Mouse (Mus musculus): ENCODE results near the gene Tbc1d10a. TPM values are rescaled to one million over a fixed set of nuclear protein-coding genes. Genes with fewer than 3 reads are reported as not detected.
A peak's percentile ranks its signal among the peaks of the same experiment; 100 is the strongest.
"Not testable (repeated sequence)": the region's sequence is repeated elsewhere in the genome, so short reads cannot be mapped to it uniquely, and the experiment has no call there.

Tbc1d10a gene
- polyA plus RNA-seq, 1 experiment from 2014 or later = 20.9 TPM

DNA sequence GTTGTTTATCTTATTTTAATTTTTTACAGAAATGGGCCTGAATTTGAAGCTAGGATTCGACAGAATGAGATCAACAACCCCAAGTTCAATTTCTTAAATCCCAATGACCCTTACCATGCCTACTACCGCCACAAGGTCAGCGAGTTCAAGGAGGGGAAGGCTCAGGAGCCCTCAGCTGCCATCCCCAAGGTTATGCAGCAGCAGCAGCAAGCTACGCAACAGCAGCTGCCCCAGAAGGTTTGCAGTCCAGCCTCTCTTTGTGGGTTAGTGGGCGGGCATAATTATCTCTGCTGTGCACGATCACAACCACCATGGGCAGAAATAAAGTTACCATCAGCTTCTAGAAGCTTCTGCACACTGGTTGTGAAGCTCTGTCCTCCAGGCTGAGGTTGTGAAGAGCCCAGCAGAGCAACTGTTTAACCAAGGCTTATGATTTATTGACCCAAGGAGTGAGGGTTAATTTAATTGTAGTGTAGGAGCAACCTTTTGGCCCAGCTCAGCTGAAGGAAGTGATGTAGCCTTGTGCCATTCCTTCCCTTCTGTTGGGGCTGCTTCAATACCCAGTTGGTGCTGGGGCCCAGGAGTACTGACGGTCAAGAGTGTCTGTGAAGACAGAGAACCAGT lies 20.0 kb upstream of the Tbc1d10a start:
- ATAC-seq (replicated peaks; ENCODE audit: extremely low read depth, insufficient read depth, low FRiP score) = no peak
- 90% methylated on average over 7 of the region's 7 CpGs for WGBS
- no peak overlapping the region for H3K4me3 ChIP-seq (ENCODE audit: low read length)

GRCm38 (mm10) chr11:4174586-4174985 lies 12.0 kb upstream of the Tbc1d10a start:
- Histone ChIP-seq H3K9me3 (replicated peaks; ENCODE audit: control insufficient read depth, low read length) (no peaks in the 10 kb centered on the region), H3K4me1 (ENCODE audit: control insufficient read depth, insufficient read depth, low read length) (peaks cover 8% of the 10 kb centered on the region; the same call in 1 of the 2 replicates), H3K27me3 (ENCODE audit: control insufficient read depth, insufficient read depth, low read length) (no peaks in the 10 kb centered on the region), H3K4me3 (ENCODE audit: low read length) (no peak overlapping the region), H3K36me3 (ENCODE audit: control insufficient read depth, insufficient read depth) (peaks cover 93% of the 10 kb centered on the region), H3K4me2 (ENCODE audit: low read depth, low read length) (no peak overlapping the region), H3K9ac (ENCODE audit: low read length) (no peak overlapping the region), H3K27ac (ENCODE audit: low read length) (no peak overlapping the region)
- WGBS = 80% methylated on average over 5 of the region's 5 CpGs
- ATAC-seq (replicated peaks; ENCODE audit: extremely low read depth, insufficient read depth, low FRiP score) = no peak

More for the DNA sequence above, 20.0 kb upstream of the Tbc1d10a start:
- Histone ChIP-seq H3K4me1 (ENCODE audit: control insufficient read depth, insufficient read depth, low read length) (peaks cover 11% of the 10 kb centered on the region), H3K36me3 (ENCODE audit: control insufficient read depth, insufficient read depth) (peaks cover 73% of the 10 kb centered on the region), H3K27ac (ENCODE audit: low read length) (no peak overlapping the region), H3K27me3 (ENCODE audit: control insufficient read depth, insufficient read depth, low read length) (no peaks in the 10 kb centered on the region), H3K9me3 (replicated peaks; ENCODE audit: control insufficient read depth, low read length) (no peaks in the 10 kb centered on the region), H3K9ac (ENCODE audit: low read length) (no peak overlapping the region), H3K4me2 (ENCODE audit: low read depth, low read length) (no peak overlapping the region)

- H3K36me3 ChIP-seq (ENCODE audit: control insufficient read depth, insufficient read depth) = peaks cover 91% of the 10 kb centered on the region
- peak; percentile 83 for ATAC-seq (replicated peaks; ENCODE audit: extremely low read depth, insufficient read depth, low FRiP score)
These were observed 8.9 kb upstream of the Tbc1d10a start for GRCm38 (mm10) chr11:4177716-4178115.

DNA sequence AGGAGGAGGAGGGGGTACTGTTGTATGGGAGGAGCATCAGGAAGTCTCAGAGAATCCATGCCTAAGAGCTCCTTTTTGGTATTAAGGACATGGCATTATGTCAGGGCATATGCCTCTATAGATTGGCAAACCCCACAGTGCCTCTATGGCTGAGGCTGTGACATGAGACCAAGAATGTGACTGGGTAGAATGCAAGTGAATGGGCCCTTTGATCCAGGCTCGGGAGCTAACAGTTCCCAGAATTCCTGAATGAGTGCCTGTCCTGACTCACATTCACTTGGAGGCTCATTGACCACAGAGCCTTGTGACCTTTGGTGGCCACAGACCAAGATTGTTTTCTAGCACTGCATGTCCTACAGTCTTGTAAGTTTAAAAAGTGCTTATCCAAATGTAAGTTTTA lies 4.5 kb upstream of the Tbc1d10a start:
- Histone ChIP-seq H3K4me2 (ENCODE audit: low read depth, low read length) (no peak overlapping the region), H3K9me3 (replicated peaks; ENCODE audit: control insufficient read depth, low read length) (no peaks in the 10 kb centered on the region), H3K4me3 (ENCODE audit: low read length) (no peak overlapping the region), H3K27me3 (ENCODE audit: control insufficient read depth, insufficient read depth, low read length) (no peaks in the 10 kb centered on the region), H3K27ac (ENCODE audit: low read length) (no peak overlapping the region), H3K4me1 (ENCODE audit: control insufficient read depth, insufficient read depth, low read length) (peaks cover 12% of the 10 kb centered on the region; the same call in 1 of the 2 replicates), H3K36me3 (ENCODE audit: control insufficient read depth, insufficient read depth) (peaks cover 49% of the 10 kb centered on the region), H3K9ac (ENCODE audit: low read length) (no peak overlapping the region)
- ATAC-seq (replicated peaks; ENCODE audit: extremely low read depth, insufficient read depth, low FRiP score) = no peak
- WGBS = 19% methylated on average over 1 of the region's 1 CpGs

More at GRCm38 (mm10) chr11:4177716-4178115, 8.9 kb upstream of the Tbc1d10a start:
- H3K4me2 ChIP-seq (ENCODE audit: low read depth, low read length) = no peak overlapping the region
- no peaks in the 10 kb centered on the region for H3K27me3 ChIP-seq (ENCODE audit: control insufficient read depth, insufficient read depth, low read length)
- 35% methylated on average over 4 of the region's 4 CpGs for WGBS
- no peak overlapping the region for H3K4me3 ChIP-seq (ENCODE audit: low read length)
- peak overlapping the region; percentile 61 for H3K27ac ChIP-seq (ENCODE audit: low read length)
- H3K9me3 ChIP-seq (replicated peaks; ENCODE audit: control insufficient read depth, low read length) = no peaks in the 10 kb centered on the region
- peaks cover 12% of the 10 kb centered on the region; the same call in 1 of the 2 replicates for H3K4me1 ChIP-seq (ENCODE audit: control insufficient read depth, insufficient read depth, low read length)
- H3K9ac ChIP-seq (ENCODE audit: low read length) = no peak overlapping the region

GRCm38 (mm10) chr11:4183511-4183910 lies 3.1 kb upstream of the Tbc1d10a start:
- H3K27me3 ChIP-seq (ENCODE audit: control insufficient read depth, insufficient read depth, low read length) = no peaks in the 10 kb centered on the region
- no peaks in the 10 kb centered on the region for H3K9me3 ChIP-seq (replicated peaks; ENCODE audit: control insufficient read depth, low read length)
- H3K4me1 ChIP-seq (ENCODE audit: control insufficient read depth, insufficient read depth, low read length) = peaks cover 13% of the 10 kb centered on the region
- peaks cover 34% of the 10 kb centered on the region for H3K36me3 ChIP-seq (ENCODE audit: control insufficient read depth, insufficient read depth)
- no peak overlapping the region for H3K9ac ChIP-seq (ENCODE audit: low read length)
- H3K4me2 ChIP-seq (ENCODE audit: low read depth, low read length) = no peak overlapping the region
- H3K4me3 ChIP-seq (ENCODE audit: low read length) = no peak overlapping the region
- no peak overlapping the region for H3K27ac ChIP-seq (ENCODE audit: low read length)
- ATAC-seq (replicated peaks; ENCODE audit: extremely low read depth, insufficient read depth, low FRiP score) = no peak

- no peak overlapping the region for H3K27ac ChIP-seq (ENCODE audit: low read length)
- H3K4me2 ChIP-seq (ENCODE audit: low read depth, low read length) = no peak overlapping the region
- no peak overlapping the region for H3K4me3 ChIP-seq (ENCODE audit: low read length)
- no peaks in the 10 kb centered on the region for H3K27me3 ChIP-seq (ENCODE audit: control insufficient read depth, insufficient read depth, low read length)
- peaks cover 25% of the 10 kb centered on the region for H3K36me3 ChIP-seq (ENCODE audit: control insufficient read depth, insufficient read depth)
- no peak for ATAC-seq (replicated peaks; ENCODE audit: extremely low read depth, insufficient read depth, low FRiP score)
- no peak overlapping the region for H3K9ac ChIP-seq (ENCODE audit: low read length)
- no peaks in the 10 kb centered on the region for H3K9me3 ChIP-seq (replicated peaks; ENCODE audit: control insufficient read depth, low read length)
- 54% methylated on average over 4 of the region's 4 CpGs for WGBS
- H3K4me1 ChIP-seq (ENCODE audit: control insufficient read depth, insufficient read depth, low read length) = peaks cover 13% of the 10 kb centered on the region
These were observed 2.2 kb upstream of the Tbc1d10a start for GRCm38 (mm10) chr11:4184251-4184952.

- peaks cover 18% of the 10 kb centered on the region for H3K4me1 ChIP-seq (ENCODE audit: control insufficient read depth, insufficient read depth, low read length)
- ATAC-seq (replicated peaks; ENCODE audit: extremely low read depth, insufficient read depth, low FRiP score); H3K27ac ChIP-seq (ENCODE audit: low read length); H3K27me3 ChIP-seq (ENCODE audit: control insufficient read depth, insufficient read depth, low read length); H3K9me3 ChIP-seq (replicated peaks; ENCODE audit: control insufficient read depth, low read length); H3K4me3 ChIP-seq (ENCODE audit: low read length); H3K4me2 ChIP-seq (ENCODE audit: low read depth, low read length); H3K9ac ChIP-seq (ENCODE audit: low read length): not testable (repeated sequence)
- H3K36me3 ChIP-seq (ENCODE audit: control insufficient read depth, insufficient read depth) = peaks cover 15% of the 10 kb centered on the region
- 90% methylated on average over 6 of the region's 6 CpGs for WGBS
These were observed 1.1 kb upstream of the Tbc1d10a start for GRCm38 (mm10) chr11:4185480-4185879.

- Histone ChIP-seq H3K27ac (ENCODE audit: low read length) (no peak overlapping the region), H3K36me3 (ENCODE audit: control insufficient read depth, insufficient read depth) (peaks cover 2% of the 10 kb centered on the region; the same call in 1 of the 2 replicates), H3K27me3 (ENCODE audit: control insufficient read depth, insufficient read depth, low read length) (no peaks in the 10 kb centered on the region), H3K4me1 (ENCODE audit: control insufficient read depth, insufficient read depth, low read length) (peaks cover 14% of the 10 kb centered on the region), H3K9me3 (replicated peaks; ENCODE audit: control insufficient read depth, low read length) (no peaks in the 10 kb centered on the region), H3K4me2 (ENCODE audit: low read depth, low read length) (peak overlapping the region; percentile 95), H3K4me3 (ENCODE audit: low read length) (peak overlapping the region; percentile 94), H3K9ac (ENCODE audit: low read length) (peak overlapping the region; percentile 98)
- no peak for ATAC-seq (replicated peaks; ENCODE audit: extremely low read depth, insufficient read depth, low FRiP score)
- WGBS = 13% methylated on average over 9 of the region's 9 CpGs
These were observed 720 bp downstream of the Tbc1d10a start for GRCm38 (mm10) chr11:4187318-4187700.

DNA sequence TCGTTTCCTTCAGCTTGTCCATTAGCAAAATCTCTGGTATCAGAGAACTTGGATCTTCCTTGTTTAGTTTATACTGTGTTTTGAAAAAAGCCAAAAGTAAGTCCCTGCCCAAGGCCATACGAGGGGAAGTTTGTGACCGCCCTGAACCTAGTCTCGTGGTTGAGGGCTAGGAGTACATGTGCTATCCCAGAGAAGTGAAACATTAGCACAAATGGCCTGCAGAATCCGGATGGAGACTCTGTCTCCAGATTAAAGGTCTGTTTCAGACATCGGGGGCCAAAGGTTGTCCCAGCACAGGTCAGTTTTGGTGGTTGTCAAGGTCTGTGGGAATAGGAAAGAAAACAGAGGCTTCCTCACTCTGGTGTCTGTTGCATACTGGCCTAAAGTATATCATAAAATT lies 2.6 kb downstream of the Tbc1d10a start:
- no peak overlapping the region for H3K4me3 ChIP-seq (ENCODE audit: low read length)
- H3K4me1 ChIP-seq (ENCODE audit: control insufficient read depth, insufficient read depth, low read length) = peaks cover 14% of the 10 kb centered on the region
- no peaks in the 10 kb centered on the region for H3K36me3 ChIP-seq (ENCODE audit: control insufficient read depth, insufficient read depth)
- no peak overlapping the region for H3K27ac ChIP-seq (ENCODE audit: low read length)
- no peak overlapping the region for H3K4me2 ChIP-seq (ENCODE audit: low read depth, low read length)
- no peaks in the 10 kb centered on the region for H3K27me3 ChIP-seq (ENCODE audit: control insufficient read depth, insufficient read depth, low read length)
- ATAC-seq (replicated peaks; ENCODE audit: extremely low read depth, insufficient read depth, low FRiP score) = no peak
- H3K9ac ChIP-seq (ENCODE audit: low read length) = no peak overlapping the region
- no peaks in the 10 kb centered on the region for H3K9me3 ChIP-seq (replicated peaks; ENCODE audit: control insufficient read depth, low read length)
- 81% methylated on average over 6 of the region's 6 CpGs for WGBS
